Mouse (Mus musculus) neutrophil, adult 59 days (primary cell): ENCODE results near the gene Vps29. TPM values are rescaled to one million over a fixed set of nuclear protein-coding genes. Genes with fewer than 3 reads are reported as not detected.

Experiments
- total RNA-seq, 2 experiments: library from RNA; stranded (reverse); gene quantifications; 1 replicate in 1 of 2; 2 replicates in 1 of 2; pipeline ENCODE4 v1.2.4; 2023

Gene Vps29
- 10 to 100 TPM; 58.4 to 58.7 TPM for total RNA-seq

DNA sequence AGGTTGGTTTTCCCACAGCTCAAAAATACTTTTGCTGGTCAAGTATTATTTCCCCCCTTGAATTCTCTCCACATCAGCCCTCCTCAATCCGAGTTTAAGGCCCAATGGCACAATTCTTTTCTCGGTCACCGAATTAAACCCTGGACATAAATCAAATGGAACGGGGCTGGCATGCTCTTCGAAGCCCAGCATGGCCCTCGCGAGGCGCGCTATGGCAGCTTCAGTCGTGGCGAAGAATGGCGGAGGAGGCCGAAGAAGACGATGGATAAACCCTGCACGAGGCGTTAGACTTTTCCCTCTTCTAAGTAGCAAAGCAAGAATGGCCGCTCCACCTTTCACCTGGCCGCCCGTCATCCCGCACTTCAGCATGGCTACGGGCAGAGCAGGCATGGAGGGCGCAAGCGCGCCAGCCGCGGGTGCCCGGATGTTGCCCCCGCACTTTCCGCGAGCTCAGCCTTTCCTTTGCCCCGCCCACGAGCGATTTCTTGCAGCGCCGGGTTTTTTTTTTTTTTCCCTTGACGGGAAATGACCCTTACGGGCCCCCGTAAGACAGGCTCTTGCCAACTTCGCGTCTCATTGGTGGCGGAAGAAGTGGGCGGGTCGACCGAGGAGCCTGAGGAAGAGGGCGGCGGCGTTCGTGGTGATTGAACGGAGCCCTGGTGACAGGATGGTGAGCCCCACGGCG lies at the start of gene Vps29, which contains the start of gene Rad9b:
TSS of gene Vps29 (plus strand) at position 563 of the 685 bp plus-strand sequence.
TSS of gene Rad9b (minus strand) at position 427 of the 685 bp plus-strand sequence.

DNA sequence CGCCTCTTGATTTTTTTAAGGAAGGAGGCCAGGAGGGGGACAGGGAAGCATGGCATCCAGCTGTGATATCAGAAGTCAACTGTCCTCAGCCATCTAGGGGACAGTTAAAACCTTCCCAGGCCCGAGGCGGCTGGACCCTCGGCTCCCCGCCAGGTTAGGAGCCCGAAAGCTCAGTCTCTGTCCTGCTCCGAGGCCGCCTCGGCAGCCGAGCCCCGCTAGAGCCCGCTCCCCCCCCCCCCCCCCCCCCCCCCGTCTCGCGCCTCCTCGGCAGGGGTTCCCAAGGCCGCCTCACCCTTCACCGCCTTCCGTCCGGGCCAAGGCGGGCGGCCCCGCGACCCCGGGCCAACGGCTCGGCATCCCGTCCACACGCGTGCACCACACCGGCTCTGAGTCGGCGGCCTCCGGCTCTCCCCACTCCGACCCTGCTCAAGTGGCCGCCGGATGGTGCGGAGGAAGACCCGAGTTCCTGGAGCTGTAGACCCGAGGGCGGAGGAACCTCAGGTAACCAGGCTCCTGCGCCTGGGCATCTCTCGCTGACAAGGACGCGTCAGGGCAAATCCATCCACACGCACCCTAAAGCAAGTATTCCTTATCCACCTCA lies 17.5 kb downstream of the Vps29 start, which contains the start of gene Gpn3:
TSS of gene Gpn3 (plus strand) at position 286 of the 601 bp plus-strand sequence.

DNA sequence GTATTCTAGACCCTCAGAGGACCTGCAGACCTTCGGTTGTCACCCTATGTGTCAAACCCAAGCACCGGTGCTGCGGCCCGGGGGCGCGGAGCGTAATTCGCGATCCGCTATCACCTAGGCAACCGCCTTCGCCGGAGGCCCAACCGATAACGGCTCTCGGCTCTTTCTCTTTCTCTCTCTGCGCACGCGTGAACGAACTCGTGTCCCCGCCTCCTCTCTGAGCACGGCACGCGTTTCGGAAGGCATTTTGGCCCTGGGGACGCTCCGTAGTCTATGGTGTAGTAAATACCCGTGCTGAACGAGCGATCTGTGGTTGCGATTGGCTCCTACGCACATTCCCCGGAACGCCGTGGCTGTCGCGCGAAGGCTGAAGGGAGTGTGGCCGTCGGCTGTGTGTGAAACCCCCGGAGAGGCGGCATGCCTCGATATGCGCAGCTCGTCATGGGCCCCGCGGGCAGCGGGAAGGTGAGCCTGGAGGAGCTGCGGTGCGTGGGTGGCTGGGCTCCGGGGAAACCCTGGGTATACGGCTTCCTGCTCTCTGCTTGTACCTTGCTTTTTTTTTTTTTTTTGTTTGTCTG lies 18.1 kb downstream of the Vps29 start, which contains the start of gene Fam216a:
TSS of gene Fam216a (minus strand) at position 173 of the 578 bp plus-strand sequence.

DNA sequence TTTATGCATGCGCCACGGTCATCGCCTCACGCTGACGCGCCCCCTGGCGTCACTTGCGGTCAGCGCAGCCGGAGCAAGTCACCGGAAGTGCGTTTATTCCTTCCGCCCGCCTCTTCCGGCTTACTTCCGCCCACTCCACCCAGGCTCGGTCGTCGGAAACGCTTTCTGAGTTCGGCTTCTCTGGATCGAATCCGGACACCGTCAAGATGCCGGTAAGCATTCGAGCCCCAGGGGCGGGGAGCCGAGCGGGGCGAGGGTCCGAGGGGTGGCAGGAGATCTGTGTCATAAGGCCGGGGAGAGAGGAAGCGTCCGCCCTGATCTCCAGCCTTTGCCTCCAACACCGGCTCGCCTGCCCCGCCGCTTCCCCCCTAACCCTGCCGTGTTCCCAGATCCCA lies 37.6 kb downstream of the Vps29 start, which contains the start of gene Arpc3:
TSS of gene Arpc3 (plus strand) at position 93 of the 395 bp plus-strand sequence.

Other genes starting within 250 kb of the Vps29 start
- gene Ccdc63, start 213.5 kb upstream of the Vps29 start, total RNA-seq: 1 to 10 TPM; 7.6 to 10.0 TPM
- 100 to 1,000 TPM; 204 to 216 TPM for gene Ppp1cc, start 196.1 kb upstream of the Vps29 start, total RNA-seq
- gene Hvcn1, start 147.6 kb upstream of the Vps29 start, total RNA-seq: 10 to 100 TPM; 98.4 to 98.8 TPM
- 1 to 10 TPM; 7.6 to 8.4 TPM for gene Tctn1, start 89.9 kb upstream of the Vps29 start, total RNA-seq
- gene Pptc7, start 70.0 kb upstream of the Vps29 start, total RNA-seq: 10 to 100 TPM; 15.1 to 17.8 TPM
- gene Rad9b, start 136 bp upstream of the Vps29 start, total RNA-seq: 1 to 10 TPM in 1 of 2 experiments, under 1 TPM in 1; 0.76 to 1.3 TPM
- 10 to 100 TPM; 13.7 to 14.4 TPM for gene Gpn3, start 17.5 kb downstream of the Vps29 start, total RNA-seq
- 1 to 10 TPM; 5.3 to 6.1 TPM for gene Fam216a, start 18.0 kb downstream of the Vps29 start, total RNA-seq
- gene Arpc3, start 37.5 kb downstream of the Vps29 start, total RNA-seq: 100 to 1,000 TPM; 654 to 687 TPM
- 10 to 100 TPM; 23.6 to 30.6 TPM for gene Anapc7, start 67.3 kb downstream of the Vps29 start, total RNA-seq
- 10 to 100 TPM; 71.2 to 74.0 TPM for gene Atp2a2, start 147.9 kb downstream of the Vps29 start, total RNA-seq